Mouse (Mus musculus) C3H10T1/2 (cell line): ENCODE results near the gene Mxd4. TPM values are rescaled to one million over a fixed set of nuclear protein-coding genes. Genes with fewer than 3 reads are reported as not detected.

Experiments
- polyA plus RNA-seq, 2 experiments: library from polyadenylated mRNA; unstranded; fragments of >200 nt; fragmentation: generic; extraction: Trizol; gene quantifications; one replicate each; pipeline ENCODE4 v1.2.1; 2012; ENCODE audit warnings: missing spikeins in 2 of 2

The Mxd4 gene
- polyA plus RNA-seq: 100 to 1,000 TPM in 1 of 2 experiments, 10 to 100 TPM in 1; 22.3 to 155 TPM

DNA sequence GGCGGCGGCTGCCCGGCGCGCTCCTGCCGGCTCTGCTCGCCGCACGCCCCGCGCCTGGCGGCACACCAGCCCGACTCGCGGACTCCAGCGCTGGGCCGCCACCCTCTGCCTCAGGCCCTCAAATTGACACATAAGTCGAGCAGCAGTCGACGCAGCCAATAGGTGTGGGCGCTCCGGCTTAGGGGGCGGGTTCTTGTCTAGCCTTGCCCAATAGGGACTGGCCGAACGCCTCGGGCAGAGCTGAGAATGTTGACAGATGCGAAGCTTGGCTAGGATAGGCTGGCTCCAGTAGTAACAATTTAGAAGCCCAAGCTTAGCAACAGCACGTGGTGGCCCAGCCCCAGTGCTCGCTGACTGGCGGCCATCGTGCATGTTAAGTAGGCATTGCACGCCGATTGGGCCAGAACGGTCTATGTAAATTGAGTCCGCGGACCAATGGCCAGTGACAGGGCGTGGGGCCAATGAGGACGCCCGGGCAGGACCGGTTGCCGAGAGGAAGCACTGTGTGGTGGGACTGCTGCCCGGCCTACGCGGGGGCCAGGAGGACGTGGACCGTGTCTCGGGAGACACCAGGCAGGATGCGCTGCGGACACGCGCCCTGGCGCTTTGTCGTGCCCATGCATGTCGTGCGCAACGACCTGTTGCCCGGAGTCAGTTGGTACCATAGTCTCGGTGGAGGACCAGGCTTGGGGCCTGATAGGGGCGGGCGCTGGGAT, at the start of gene Mxd4:
TSS of gene Mxd4 (minus strand) at position 120 of the 716 bp plus-strand sequence.

DNA sequence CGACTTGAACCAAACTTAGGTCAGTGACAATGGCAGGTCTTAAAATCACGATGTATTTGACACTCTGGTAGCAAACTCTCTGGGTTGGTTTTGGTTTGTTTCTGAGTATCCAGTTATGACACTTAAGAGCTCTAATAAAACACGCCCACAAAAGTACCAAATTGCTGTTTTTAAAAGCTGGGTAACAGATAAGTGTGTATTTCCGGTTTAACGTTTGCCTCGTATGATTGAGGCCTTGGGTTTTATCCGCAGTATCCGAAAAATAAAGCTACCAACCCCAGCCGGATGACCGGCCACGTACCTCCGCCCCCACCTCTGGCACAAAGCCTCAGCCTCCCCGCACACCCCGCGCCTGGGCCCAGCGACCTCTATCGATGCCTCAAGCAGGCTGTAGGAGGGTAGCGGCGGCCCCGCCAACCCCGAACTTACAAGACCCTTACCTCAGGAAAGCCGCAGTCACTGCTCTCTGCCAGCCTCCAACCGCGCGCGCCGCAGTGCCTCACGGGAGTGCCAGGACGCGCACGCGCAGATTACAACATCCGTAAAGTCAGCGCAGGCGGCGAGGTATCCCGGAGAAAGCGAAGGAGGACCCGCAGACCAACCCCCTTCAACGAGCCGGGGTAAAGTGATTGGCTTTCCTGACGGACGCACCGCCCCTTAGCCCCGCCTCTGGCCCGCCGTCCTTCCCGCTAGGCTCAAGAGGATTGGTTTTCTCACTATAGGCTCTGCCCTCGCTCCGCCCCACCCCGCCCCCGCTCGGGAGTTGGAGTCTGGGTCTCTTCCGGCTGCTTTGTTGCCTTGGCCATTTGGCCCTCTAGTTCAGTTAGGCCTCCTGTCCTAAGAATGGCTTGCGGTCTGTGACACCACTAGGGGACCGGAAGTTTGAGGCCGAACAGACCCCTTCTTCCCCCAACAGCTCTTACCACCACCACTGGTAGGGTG, 18.3 kb downstream of the Mxd4 start, which contains the start of the genes Poln and Haus3:
TSS of gene Poln (minus strand) at position 499 of the 942 bp plus-strand sequence.
TSS of gene Haus3 (minus strand) at position 578 of the 942 bp plus-strand sequence.

Other genes starting within 250 kb of the Mxd4 start
- gene Gm1673, start 204.3 kb downstream of the Mxd4 start, polyA plus RNA-seq: 100 to 1,000 TPM in 1 of 2 experiments, 10 to 100 TPM in 1; 61.9 to 152 TPM
- gene Nat8l, start 191.7 kb downstream of the Mxd4 start, polyA plus RNA-seq: under 1 TPM in 1 of 2 experiments, not detected in 1; 0.01 TPM
- 1 to 10 TPM in 1 of 2 experiments, under 1 TPM in 1; 0.13 to 1.1 TPM for gene Poln, start 18.3 kb downstream of the Mxd4 start, polyA plus RNA-seq
- 1 to 10 TPM in 1 of 2 experiments, under 1 TPM in 1; 0.87 to 2.6 TPM for gene Haus3, start 18.2 kb downstream of the Mxd4 start, polyA plus RNA-seq
- under 1 TPM in 1 of 2 experiments, not detected in 1; 0.08 TPM for gene Zfyve28, start 100.7 kb upstream of the Mxd4 start, polyA plus RNA-seq
- not detected for gene Cfap99, start 100.9 kb upstream of the Mxd4 start, polyA plus RNA-seq
- 10 to 100 TPM; 10.8 to 43.7 TPM for gene Rnf4, start 148.6 kb upstream of the Mxd4 start, polyA plus RNA-seq
- 10 to 100 TPM in 1 of 2 experiments, 1 to 10 TPM in 1; 4.9 to 23.1 TPM for gene Fam193a, start 182.2 kb upstream of the Mxd4 start, polyA plus RNA-seq